Mouse (Mus musculus): ENCODE data around the gene Phb2. TPM values are rescaled to one million over a fixed set of nuclear protein-coding genes. Genes with fewer than 3 reads are reported as not detected.

Gene Phb2
- polyA plus RNA-seq, 1 experiment from 2014 or later = 338 TPM

GRCm38 (mm10) chr6:124696441-124697150, 15.5 kb upstream of the Phb2 start:
- Histone ChIP-seq H3K4me2 (no peak overlapping the region), H3K9me3 (no peaks in the 10 kb centered on the region), H3K36me3 (replicated peaks) (peaks cover 28% of the 10 kb centered on the region), H3K27me3 (no peaks in the 10 kb centered on the region), H3K9ac (no peak overlapping the region), H3K27ac (no peak overlapping the region), H3K4me3 (replicated peaks) (no peak overlapping the region), H3K4me1 (0 out of 2 replicates have a peak, but pooled peaks cover 4% of the 10 kb centered on the region)
- ATAC-seq (ENCODE audit: low FRiP score) = no peak
- WGBS = 95% methylated on average over 7 of the region's 7 CpGs

- H3K9ac ChIP-seq = no peak overlapping the region
- WGBS = 87% methylated on average over 6 of the region's 6 CpGs
- no peak overlapping the region for H3K4me2 ChIP-seq
- H3K27me3 ChIP-seq = no peaks in the 10 kb centered on the region
- H3K4me3 ChIP-seq (replicated peaks) = no peak overlapping the region
- peaks cover 49% of the 10 kb centered on the region for H3K36me3 ChIP-seq (replicated peaks)
- no peak for ATAC-seq (ENCODE audit: low FRiP score)
- 0 out of 2 replicates have a peak, but pooled peaks cover 4% of the 10 kb centered on the region for H3K4me1 ChIP-seq
- H3K9me3 ChIP-seq = no peaks in the 10 kb centered on the region
- no peak overlapping the region for H3K27ac ChIP-seq
Observed at GRCm38 (mm10) chr6:124698751-124699150, 13.4 kb upstream of the Phb2 start.

- no peak for ATAC-seq (ENCODE audit: low FRiP score)
- no peak overlapping the region for H3K9ac ChIP-seq
- H3K9me3 ChIP-seq = no peaks in the 10 kb centered on the region
- WGBS = 90% methylated on average over 4 of the region's 4 CpGs
- no peak overlapping the region for H3K27ac ChIP-seq
- H3K4me3 ChIP-seq (replicated peaks) = no peak overlapping the region
- peaks cover 55% of the 10 kb centered on the region for H3K36me3 ChIP-seq (replicated peaks)
- H3K4me1 ChIP-seq = 0 out of 2 replicates have a peak, but pooled peaks cover 4% of the 10 kb centered on the region
- H3K27me3 ChIP-seq = no peaks in the 10 kb centered on the region
- H3K4me2 ChIP-seq = no peak overlapping the region
Observed at GRCm38 (mm10) chr6:124699366-124699765, 12.8 kb upstream of the Phb2 start.

- H3K9me3 ChIP-seq = no peaks in the 10 kb centered on the region
- 0 out of 2 replicates have a peak, but pooled peaks cover 4% of the 10 kb centered on the region for H3K4me1 ChIP-seq
- 89% methylated on average over 11 of the region's 11 CpGs for WGBS
- no peak overlapping the region for H3K4me2 ChIP-seq
- H3K4me3 ChIP-seq (replicated peaks) = no peak overlapping the region
- no peaks in the 10 kb centered on the region for H3K27me3 ChIP-seq
- H3K27ac ChIP-seq = no peak overlapping the region
- H3K9ac ChIP-seq = no peak overlapping the region
- peaks cover 63% of the 10 kb centered on the region for H3K36me3 ChIP-seq (replicated peaks)
- 0 out of 2 replicates have a peak, but pooled peaks have one; percentile 25 for ATAC-seq (ENCODE audit: low FRiP score)
Observed at GRCm38 (mm10) chr6:124699962-124700610, 12.1 kb upstream of the Phb2 start.

- H3K27ac ChIP-seq = no peak overlapping the region
- H3K36me3 ChIP-seq (replicated peaks) = peaks cover 73% of the 10 kb centered on the region
- H3K27me3 ChIP-seq = no peaks in the 10 kb centered on the region
- ATAC-seq (ENCODE audit: low FRiP score) = peak; percentile 7; the same call in 1 of the 2 replicates
- H3K4me2 ChIP-seq = no peak overlapping the region
- H3K4me1 ChIP-seq = 0 out of 2 replicates have a peak, but pooled peaks cover 4% of the 10 kb centered on the region
- H3K4me3 ChIP-seq (replicated peaks) = no peak overlapping the region
- H3K9me3 ChIP-seq = no peaks in the 10 kb centered on the region
- H3K9ac ChIP-seq = no peak overlapping the region
- 76% methylated on average over 8 of the region's 8 CpGs for WGBS
Observed at GRCm38 (mm10) chr6:124701338-124701737, 10.8 kb upstream of the Phb2 start.

- Histone ChIP-seq H3K4me3 (replicated peaks) (no peak overlapping the region), H3K4me2 (no peak overlapping the region), H3K36me3 (replicated peaks) (peaks cover 76% of the 10 kb centered on the region), H3K27ac (no peak overlapping the region), H3K27me3 (no peaks in the 10 kb centered on the region), H3K9me3 (no peaks in the 10 kb centered on the region), H3K9ac (no peak overlapping the region), H3K4me1 (0 out of 2 replicates have a peak, but pooled peaks cover 4% of the 10 kb centered on the region)
- ATAC-seq (ENCODE audit: low FRiP score) = peak; percentile 42; the same call in 1 of the 2 replicates
- WGBS = 93% methylated on average over 17 of the region's 17 CpGs
Observed at GRCm38 (mm10) chr6:124702102-124702783, 9.9 kb upstream of the Phb2 start.

GRCm38 (mm10) chr6:124702784-124703103, 9.4 kb upstream of the Phb2 start:
- peaks cover 81% of the 10 kb centered on the region for H3K36me3 ChIP-seq (replicated peaks)
- 0 out of 2 replicates have a peak, but pooled peaks cover 4% of the 10 kb centered on the region for H3K4me1 ChIP-seq
- no peaks in the 10 kb centered on the region for H3K27me3 ChIP-seq
- no peak overlapping the region for H3K27ac ChIP-seq
- H3K4me3 ChIP-seq (replicated peaks) = no peak overlapping the region
- no peak overlapping the region for H3K4me2 ChIP-seq
- WGBS = 54% methylated on average over 3 of the region's 3 CpGs
- ATAC-seq (ENCODE audit: low FRiP score) = peak; percentile 70
- no peak overlapping the region for H3K9ac ChIP-seq
- no peaks in the 10 kb centered on the region for H3K9me3 ChIP-seq

- ATAC-seq (ENCODE audit: low FRiP score) = no peak
- no peaks in the 10 kb centered on the region for H3K9me3 ChIP-seq
- peaks cover 85% of the 10 kb centered on the region for H3K36me3 ChIP-seq (replicated peaks)
- no peaks in the 10 kb centered on the region for H3K4me1 ChIP-seq
- no peaks in the 10 kb centered on the region for H3K27me3 ChIP-seq
- no peak overlapping the region for H3K27ac ChIP-seq
- WGBS = 78% methylated on average over 7 of the region's 7 CpGs
- H3K4me3 ChIP-seq (replicated peaks) = no peak overlapping the region
- H3K9ac ChIP-seq = no peak overlapping the region
- no peak overlapping the region for H3K4me2 ChIP-seq
Observed at GRCm38 (mm10) chr6:124703789-124704188, 8.3 kb upstream of the Phb2 start.

- ATAC-seq (ENCODE audit: low FRiP score) = no peak
- no peak overlapping the region for H3K27ac ChIP-seq
- no peaks in the 10 kb centered on the region for H3K27me3 ChIP-seq
- H3K4me1 ChIP-seq = peaks cover under 1% of the 10 kb centered on the region
- no peak overlapping the region for H3K4me2 ChIP-seq
- H3K9me3 ChIP-seq = no peaks in the 10 kb centered on the region
- 93% methylated on average over 2 of the region's 2 CpGs for WGBS
- H3K4me3 ChIP-seq (replicated peaks) = no peak overlapping the region
- H3K9ac ChIP-seq = no peak overlapping the region
- peaks cover 79% of the 10 kb centered on the region for H3K36me3 ChIP-seq (replicated peaks)
Observed at GRCm38 (mm10) chr6:124704417-124704816, 7.7 kb upstream of the Phb2 start.

GRCm38 (mm10) chr6:124706061-124706627, 6.0 kb upstream of the Phb2 start:
- no peak overlapping the region for H3K27ac ChIP-seq
- H3K9me3 ChIP-seq = no peaks in the 10 kb centered on the region
- H3K4me1 ChIP-seq = peaks cover 16% of the 10 kb centered on the region
- peaks cover 63% of the 10 kb centered on the region for H3K36me3 ChIP-seq (replicated peaks)
- WGBS = 91% methylated on average over 5 of the region's 5 CpGs
- no peak overlapping the region for H3K9ac ChIP-seq
- no peak overlapping the region for H3K4me3 ChIP-seq (replicated peaks)
- ATAC-seq (ENCODE audit: low FRiP score) = no peak
- no peaks in the 10 kb centered on the region for H3K27me3 ChIP-seq
- no peak overlapping the region for H3K4me2 ChIP-seq

- peaks cover 26% of the 10 kb centered on the region for H3K4me1 ChIP-seq
- H3K27ac ChIP-seq = no peak overlapping the region
- H3K9me3 ChIP-seq = no peaks in the 10 kb centered on the region
- H3K36me3 ChIP-seq (replicated peaks) = peaks cover 40% of the 10 kb centered on the region
- no peaks in the 10 kb centered on the region for H3K27me3 ChIP-seq
- H3K4me2 ChIP-seq = no peak overlapping the region
- 95% methylated on average over 10 of the region's 10 CpGs for whole genome bisulfite sequencing
- no peak for ATAC-seq (ENCODE audit: low FRiP score)
- no peak overlapping the region for H3K4me3 ChIP-seq (replicated peaks)
- no peak overlapping the region for H3K9ac ChIP-seq
Observed at GRCm38 (mm10) chr6:124708289-124708889, 3.7 kb upstream of the Phb2 start.

GRCm38 (mm10) chr6:124712918-124713317, 782 bp downstream of the Phb2 start:
- Histone ChIP-seq H3K27me3 (no peaks in the 10 kb centered on the region), H3K4me3 (replicated peaks) (peak overlapping the region; percentile 95), H3K4me2 (peak overlapping the region; percentile 82), H3K9me3 (no peaks in the 10 kb centered on the region), H3K36me3 (replicated peaks) (peaks cover 50% of the 10 kb centered on the region), H3K9ac (peak overlapping the region; percentile 90), H3K4me1 (peaks cover 36% of the 10 kb centered on the region), H3K27ac (no peak overlapping the region)
- ATAC-seq (ENCODE audit: low FRiP score) = no peak
- WGBS = 22% methylated on average over 11 of the region's 11 CpGs

Data from forebrain, embryonic 12.5 days (tissue).